Mouse (Mus musculus) thymus, adult 2 months (tissue): ENCODE measurements around the gene Apoa1. TPM values are rescaled to one million over a fixed set of nuclear protein-coding genes. Genes with fewer than 3 reads are reported as not detected.

Experiments used
- DNase-seq: peaks from one replicate; pipeline ENCODE4 v3.0.0; 2021
- H3K27ac ChIP-seq: fragments of 200-500 bp; 2 replicates; pipeline ENCODE4 v1.5.1; 2012; ENCODE audit warnings: low read length, control low read depth; ENCODE audit not compliant: control insufficient read depth, insufficient read depth
- H3K27me3 ChIP-seq: fragments of 200-500 bp; 2 replicates; pipeline ENCODE4 v1.6.1; 2012; ENCODE audit warnings: mild to moderate bottlenecking, low read length, moderate library complexity, mixed read lengths; ENCODE audit not compliant: control insufficient read depth, insufficient read depth
- H3K36me3 ChIP-seq: fragments of 200-500 bp; 2 replicates; pipeline ENCODE4 v1.6.1; 2012; ENCODE audit warnings: mild to moderate bottlenecking, low read length, moderate library complexity; ENCODE audit not compliant: control insufficient read depth, insufficient read depth
- H3K4me1 ChIP-seq: fragments of 200-500 bp; replicated peaks from 2 replicates; pipeline ENCODE4 v1.6.1; 2012; ENCODE audit warnings: low read length; ENCODE audit not compliant: control insufficient read depth, insufficient read depth
- H3K4me3 ChIP-seq: fragments of 200-500 bp; 2 replicates; pipeline ENCODE4 v1.5.1; 2012; ENCODE audit warnings: mild to moderate bottlenecking, low read length, control low read depth, moderate library complexity; ENCODE audit not compliant: control insufficient read depth, insufficient read depth
- CTCF ChIP-seq: fragments of 200-500 bp; IDR thresholded peaks from 2 replicates; pipeline ENCODE4 v1.5.1; 2012; ENCODE audit warnings: mild to moderate bottlenecking, control low read depth, low read length, moderate library complexity, borderline replicate concordance; ENCODE audit not compliant: control insufficient read depth, poor library complexity, insufficient read depth; ENCODE audit errors: extremely low read depth
- POLR2A ChIP-seq: fragments of 200-500 bp; IDR thresholded peaks from 2 replicates; pipeline ENCODE4 v1.6.1; 2012; ENCODE audit warnings: mild to moderate bottlenecking, low read length, control low read depth, moderate library complexity; ENCODE audit not compliant: control insufficient read depth, poor library complexity, insufficient read depth; ENCODE audit errors: extremely low read depth
- WGBS: fragments of 180-500 bp; shearing (Covaris S2); methylation state at CpG from one replicate; pipeline ENCODE4 v1.1.7; 2018; 5-methylcytosine and 5-hydroxymethylcytosine counted together
- polyA plus RNA-seq: library from polyadenylated mRNA; depleted of rRNA; stranded (reverse); fragments of >200 nt; gene quantifications from 2 replicates; pipeline ENCODE4 v1.2.3, GENCODE M21; 2012

Apoa1 gene
- polyA plus RNA-seq, 1 experiment: 3.3 TPM

GRCm38 (mm10) chr9:46188956-46189355 is 39.4 kb upstream of the Apoa1 start:
- Histone ChIP-seq H3K36me3 (no peaks in the 10 kb centered on the region), H3K4me3 (no peak overlapping the region), H3K27me3 (no peaks in the 10 kb centered on the region), H3K27ac (no peak overlapping the region), H3K4me1 (no peaks in the 10 kb centered on the region)
- TF ChIP-seq POLR2A (no peak), CTCF (no peak)
- DNase-seq: no peak
- WGBS: 95% methylated on average over 5 of the region's 5 CpGs

- Histone ChIP-seq H3K4me3 (no peak overlapping the region), H3K36me3 (peaks cover 2% of the 10 kb centered on the region; the same call in 1 of the 2 replicates), H3K4me1 (no peaks in the 10 kb centered on the region), H3K27ac (no peak overlapping the region), H3K27me3 (no peaks in the 10 kb centered on the region)
- TF ChIP-seq CTCF: no peak
- no peak for TF ChIP-seq POLR2A
- no peak for DNase-seq
- WGBS: 95% methylated on average over 10 of the region's 10 CpGs
These were observed 39.0 kb upstream of the Apoa1 start for GRCm38 (mm10) chr9:46189381-46189780.

- no peak overlapping the region for H3K27ac ChIP-seq
- peaks cover 16% of the 10 kb centered on the region for H3K36me3 ChIP-seq
- 90% methylated on average over 8 of the region's 8 CpGs for WGBS
- no peaks in the 10 kb centered on the region for H3K27me3 ChIP-seq
- no peak for DNase-seq
- no peaks in the 10 kb centered on the region for H3K4me1 ChIP-seq
- no peak overlapping the region for H3K4me3 ChIP-seq
- TF ChIP-seq POLR2A: no peak
- no peak for TF ChIP-seq CTCF
These were observed 37.1 kb upstream of the Apoa1 start for GRCm38 (mm10) chr9:46191234-46191633.

GRCm38 (mm10) chr9:46191644-46192043 is 36.7 kb upstream of the Apoa1 start:
- TF ChIP-seq POLR2A (no peak), CTCF (no peak)
- 33% methylated on average over 1 of the region's 1 CpGs for WGBS
- no peaks in the 10 kb centered on the region for H3K4me1 ChIP-seq

GRCm38 (mm10) chr9:46192642-46193041 is 35.7 kb upstream of the Apoa1 start:
- 90% methylated on average over 6 of the region's 6 CpGs for WGBS
- no peaks in the 10 kb centered on the region for H3K4me1 ChIP-seq
- no peaks in the 10 kb centered on the region for H3K27me3 ChIP-seq
- H3K36me3 ChIP-seq: peaks cover 27% of the 10 kb centered on the region
- H3K4me3 ChIP-seq: no peak overlapping the region
- TF ChIP-seq CTCF (no peak), POLR2A (no peak)
- DNase-seq: no peak
- H3K27ac ChIP-seq: no peak overlapping the region

More at GRCm38 (mm10) chr9:46191644-46192043, 36.7 kb upstream of the Apoa1 start:
- DNase-seq: no peak
- Histone ChIP-seq H3K27me3 (no peaks in the 10 kb centered on the region), H3K36me3 (peaks cover 18% of the 10 kb centered on the region), H3K4me3 (no peak overlapping the region), H3K27ac (no peak overlapping the region)

GRCm38 (mm10) chr9:46194809-46195208 is 33.6 kb upstream of the Apoa1 start:
- H3K27me3 ChIP-seq: no peaks in the 10 kb centered on the region
- no peak overlapping the region for H3K4me3 ChIP-seq
- peaks cover 41% of the 10 kb centered on the region for H3K36me3 ChIP-seq
- no peaks in the 10 kb centered on the region for H3K4me1 ChIP-seq
- DNase-seq: no peak
- 93% methylated on average over 9 of the region's 9 CpGs for WGBS
- H3K27ac ChIP-seq: no peak overlapping the region
- TF ChIP-seq POLR2A: no peak
- no peak for TF ChIP-seq CTCF

- no peak for TF ChIP-seq POLR2A
- TF ChIP-seq CTCF: no peak
- Histone ChIP-seq H3K4me1 (no peaks in the 10 kb centered on the region), H3K27ac (no peak overlapping the region), H3K4me3 (no peak overlapping the region), H3K36me3 (peaks cover 54% of the 10 kb centered on the region), H3K27me3 (no peaks in the 10 kb centered on the region)
- no peak for DNase-seq
- WGBS: 90% methylated on average over 12 of the region's 12 CpGs
These were observed 31.6 kb upstream of the Apoa1 start for GRCm38 (mm10) chr9:46196699-46197169.
